ENCODE assay signal across 23 mouse cellular contexts in the genomic region with DNA sequence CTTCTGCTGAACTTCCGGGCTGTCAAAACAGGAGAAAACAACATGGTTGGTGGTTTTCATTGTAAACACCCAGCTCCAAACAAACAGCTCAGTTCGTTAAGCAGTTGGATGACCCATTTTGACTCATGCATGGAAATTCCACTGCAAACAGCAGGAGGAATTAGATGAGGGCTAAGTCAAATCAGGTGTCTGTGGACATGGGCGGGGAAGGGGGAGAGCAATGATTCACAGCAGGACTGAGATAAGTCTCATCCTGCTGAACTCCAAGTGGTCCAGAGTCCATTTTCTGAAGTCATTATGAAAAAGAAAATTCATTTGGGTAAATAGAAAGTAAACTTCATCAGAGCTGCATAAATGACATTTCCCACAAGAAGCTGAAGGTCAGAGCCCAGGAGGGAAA.
"Had no signal": no experiment of that assay in that cellular context is flagged by ENCODE, and none has a peak within 500 bp of the region (broad histone marks: within the 10 kb centered on the region; RNA-seq: fewer than 3 reads in every experiment).

No protein-coding gene starts in this region.

- H3K9me3 ChIP-seq: heart, embryonic 10.5 days; heart, embryonic 12.5 days; hindbrain, embryonic 10.5 days; hindbrain, embryonic 12.5 days; limb, embryonic 10.5 days; limb, embryonic 12.5 days; liver, embryonic 13.5 days had no signal

- H3K4me1 ChIP-seq: hindbrain, embryonic 10.5 days; hindbrain, embryonic 12.5 days; liver, embryonic 13.5 days had no signal

- H3K4me3 ChIP-seq: gastrocnemius, adult 2 months; heart, embryonic 10.5 days; heart, embryonic 12.5 days; hindbrain, embryonic 10.5 days; hindbrain, embryonic 12.5 days; layer of hippocampus, adult 2 months; left cerebral cortex, adult 2 months; limb, embryonic 10.5 days; limb, embryonic 12.5 days; liver, embryonic 13.5 days had no signal

- H3K27me3 ChIP-seq: heart, embryonic 12.5 days; limb, embryonic 12.5 days; liver, embryonic 13.5 days had no signal

- H3K36me3 ChIP-seq: heart, embryonic 10.5 days; heart, embryonic 12.5 days; hindbrain, embryonic 10.5 days; hindbrain, embryonic 12.5 days; limb, embryonic 10.5 days; limb, embryonic 12.5 days; liver, embryonic 13.5 days had no signal

- H3K9ac ChIP-seq: heart, embryonic 12.5 days; hindbrain, embryonic 12.5 days; hindbrain, embryonic 14.5 days; limb, embryonic 12.5 days; liver, embryonic 13.5 days had no signal

- H3K4me2 ChIP-seq: heart, embryonic 12.5 days; hindbrain, embryonic 12.5 days; hindbrain, embryonic 14.5 days; limb, embryonic 12.5 days; liver, embryonic 11.5 days; liver, embryonic 13.5 days had no signal

- ATAC-seq: hindbrain, embryonic 16.5 days had no signal

- DNase-seq: gastrocnemius, adult 2 months; gastrocnemius, postnatal 10 days; gastrocnemius, postnatal 25 days; heart, postnatal 10 days; heart, postnatal 4 days; kidney, adult 18-20 months; kidney, adult 8-10 months; kidney, postnatal 10 days; kidney, postnatal 4 days; layer of hippocampus, postnatal 36 days; liver; liver, embryonic 13.5 days had no signal

- H3K27ac ChIP-seq: gastrocnemius, adult 2 months; heart, embryonic 10.5 days; hindbrain, embryonic 10.5 days; hindbrain, embryonic 12.5 days; hindbrain, embryonic 14.5 days; layer of hippocampus, adult 2 months; left cerebral cortex, adult 2 months; limb, embryonic 10.5 days; liver, embryonic 13.5 days had no signal
